Mouse (Mus musculus) kidney, adult 2 months (tissue): Measurements from ENCODE around the gene Foxi2.

Experiments
- CTCF ChIP-seq: fragments of 200-500 bp; conservative IDR thresholded peaks from 2 replicates; pipeline ENCODE4 v1.5.1; 2011; ENCODE audit warnings: low read depth, mild to moderate bottlenecking, control low read depth, low read length, moderate library complexity, mixed read lengths; ENCODE audit not compliant: insufficient read depth, insufficient read length
- POLR2A ChIP-seq: fragments of 200-500 bp; IDR thresholded peaks from one replicate; pipeline ENCODE4 v1.6.1; 2011; ENCODE audit warnings: low read depth, low read length, control low read depth

DNA sequence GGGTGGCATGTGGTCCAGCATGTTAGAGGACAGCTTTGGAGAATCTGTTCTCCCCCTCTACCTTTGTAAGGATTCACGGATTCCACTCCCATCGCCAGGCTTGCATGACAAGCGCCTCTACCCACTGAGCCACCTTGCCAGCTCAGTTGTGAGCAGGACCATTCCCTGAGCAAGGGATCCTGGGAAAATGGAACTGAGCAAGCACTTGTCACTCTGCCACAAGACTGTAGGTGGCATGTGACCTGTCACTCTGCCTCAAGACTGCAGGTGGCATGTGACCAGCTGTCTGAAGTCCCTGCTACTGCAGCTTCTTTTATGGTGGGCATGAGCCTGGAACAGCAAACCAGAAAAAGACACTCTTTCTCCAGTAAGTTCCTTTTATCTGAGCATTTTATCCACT, 15.7 kb upstream of the Foxi2 start:
- TF ChIP-seq CTCF (no peak), POLR2A (no peak)
